Mouse (Mus musculus): ENCODE results near the gene Shroom3.

DNA sequence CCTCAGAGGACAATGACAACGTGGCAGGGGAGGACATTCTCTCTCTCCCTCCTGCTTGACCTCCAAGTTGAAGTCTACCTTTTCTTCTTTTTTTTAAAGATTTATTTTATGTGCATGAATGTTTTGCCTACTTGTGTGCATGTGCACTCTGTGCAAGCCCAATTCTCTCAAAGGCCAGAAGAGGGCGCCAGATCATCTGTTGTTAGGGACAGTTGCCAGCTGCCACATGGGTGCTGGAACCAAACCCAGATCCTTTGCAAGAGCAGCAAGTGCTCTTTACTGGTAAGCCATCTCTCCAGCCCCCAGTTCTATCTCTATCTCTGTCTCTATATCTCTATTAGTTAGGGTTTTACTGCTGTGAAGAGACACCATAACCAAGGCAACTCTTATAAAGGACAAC is 300.7 kb downstream of the Shroom3 start:
- TF ChIP-seq CTCF (conservative IDR thresholded peaks at IDR 0.05; ENCODE audit: insufficient read depth, insufficient read length, low read depth, low read length), result peak; percentile 45
- TF ChIP-seq POLR2A (IDR thresholded peaks at IDR 0.05; ENCODE audit: low read depth, low read length), result no peak

All from kidney, adult 2 months (tissue).